Mouse (Mus musculus): ENCODE data around the gene Gm42878.

Gene Gm42878

DNA sequence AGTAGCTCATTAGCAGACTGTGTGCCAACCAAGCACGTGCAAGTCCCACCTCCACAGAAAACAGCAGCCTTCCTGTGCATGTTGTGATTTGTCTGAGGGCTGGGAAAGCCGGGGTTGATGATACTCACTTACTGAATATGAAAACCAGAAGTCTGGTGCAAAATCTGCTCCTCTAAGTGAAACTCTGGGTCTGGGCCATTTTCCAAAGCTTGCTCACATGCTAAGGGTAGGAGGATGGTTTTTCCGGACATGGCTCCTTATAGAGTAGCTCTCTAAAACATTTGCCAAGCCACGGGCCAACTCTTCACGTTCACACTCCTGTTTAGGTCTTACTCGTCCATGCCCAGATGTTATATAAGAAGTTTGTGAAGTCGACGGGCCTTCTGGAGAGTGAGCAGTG is 52.0 kb downstream of the Gm42878 start:
- DNase-seq (ENCODE audit: low read depth, low spot score), result no peak

DNA sequence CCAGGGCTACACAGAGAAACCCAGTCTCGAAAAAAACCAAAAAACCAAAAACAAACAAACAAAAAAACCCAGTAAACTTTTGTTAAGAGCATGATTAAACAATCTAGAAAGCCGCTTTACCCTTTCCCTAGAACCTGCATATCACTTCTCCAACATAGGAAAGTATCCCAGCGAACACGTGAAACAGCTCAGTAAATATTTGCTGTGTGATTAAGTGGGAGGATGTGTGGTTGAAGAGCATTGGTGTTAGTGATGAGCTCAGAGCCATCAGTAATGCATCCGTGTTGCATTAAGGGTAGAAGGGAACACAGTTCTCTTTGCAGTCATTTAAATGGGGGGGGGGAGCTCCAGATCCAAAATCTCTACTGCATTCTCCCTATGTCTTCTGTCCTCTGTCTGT is 60.5 kb downstream of the Gm42878 start:
- DNase-seq (ENCODE audit: low read depth, low spot score), result no peak

DNA sequence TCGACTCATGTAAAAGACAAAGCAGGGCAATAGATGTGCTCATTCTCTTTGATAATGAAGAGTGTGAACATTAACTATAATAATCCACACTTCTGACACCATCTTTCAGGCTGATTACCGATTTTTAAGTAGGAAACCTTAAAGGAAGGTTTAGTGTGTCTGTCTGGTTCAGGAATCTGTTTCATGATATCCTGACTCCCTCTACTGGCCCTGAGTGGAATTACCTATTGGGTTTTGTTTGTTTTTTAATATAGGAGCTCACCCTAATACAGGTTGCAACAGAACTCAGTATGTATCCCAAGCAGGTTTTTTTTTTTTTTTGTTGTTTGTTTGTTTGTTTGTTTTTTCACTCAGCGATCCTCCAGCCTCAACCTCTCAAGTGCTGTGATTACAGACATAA is 67.6 kb downstream of the Gm42878 start:
- DNase-seq (ENCODE audit: low read depth, low spot score), result peak; percentile 55

DNA sequence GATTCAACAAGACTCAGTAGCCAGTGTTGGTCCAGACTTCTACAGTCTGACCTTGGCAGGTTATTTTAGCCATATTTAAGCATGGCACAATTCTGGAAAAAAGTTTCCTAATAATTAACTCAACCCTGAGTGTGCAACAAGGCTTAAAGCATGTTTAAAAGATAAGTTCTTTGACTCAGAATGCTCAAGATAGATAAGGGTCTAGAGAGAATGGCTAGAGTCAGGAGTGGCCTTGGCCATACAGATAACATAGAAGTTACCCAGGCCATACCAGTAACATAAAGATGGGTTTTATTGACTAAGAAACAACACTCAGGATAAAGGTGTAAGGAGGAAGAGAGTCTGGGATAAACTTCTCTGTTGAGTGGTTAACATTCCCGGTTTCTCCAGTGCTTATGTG is 69.2 kb downstream of the Gm42878 start:
- no peak for DNase-seq (ENCODE audit: low read depth, low spot score)

DNA sequence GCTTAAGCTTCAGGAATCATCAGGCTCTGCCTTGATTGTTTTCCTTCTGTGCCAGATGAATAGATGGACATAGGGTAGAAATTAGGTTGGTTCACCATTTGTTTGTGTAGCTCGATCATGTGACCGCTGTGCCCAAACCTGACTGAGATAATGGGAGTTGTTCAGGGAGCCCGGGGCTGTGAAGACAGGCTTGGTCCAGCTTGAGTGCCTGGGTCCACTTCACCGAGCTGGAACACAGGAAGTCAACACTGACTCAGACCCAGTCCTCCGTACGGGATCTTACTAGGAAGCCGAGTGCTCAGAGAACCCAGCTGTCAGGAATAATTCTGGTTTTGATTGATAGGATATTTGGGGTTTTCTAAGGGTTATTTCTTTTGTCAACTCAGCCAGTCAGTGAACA is 70.7 kb downstream of the Gm42878 start:
- DNase-seq (ENCODE audit: low read depth, low spot score), result no peak

DNA sequence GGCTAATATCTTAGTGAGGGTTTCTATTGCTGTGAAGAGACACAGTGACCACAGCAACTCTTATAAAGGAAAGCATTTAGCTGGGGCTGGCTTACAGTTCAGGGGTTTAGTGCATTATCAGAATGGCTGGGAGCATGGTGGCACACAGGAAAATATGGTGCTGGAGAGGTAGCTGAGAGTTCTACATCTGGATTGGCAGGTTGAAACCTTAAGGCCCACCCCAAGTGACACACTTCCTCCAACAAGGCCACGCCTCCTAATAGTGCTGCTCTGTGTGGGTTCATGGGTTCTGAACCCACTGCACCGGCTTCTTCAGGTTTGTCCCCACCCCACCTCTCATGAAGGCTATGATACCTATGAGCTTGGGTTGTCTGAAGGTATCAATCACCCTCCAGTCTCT is 72.9 kb downstream of the Gm42878 start:
- no peak for DNase-seq (ENCODE audit: low read depth, low spot score)

DNA sequence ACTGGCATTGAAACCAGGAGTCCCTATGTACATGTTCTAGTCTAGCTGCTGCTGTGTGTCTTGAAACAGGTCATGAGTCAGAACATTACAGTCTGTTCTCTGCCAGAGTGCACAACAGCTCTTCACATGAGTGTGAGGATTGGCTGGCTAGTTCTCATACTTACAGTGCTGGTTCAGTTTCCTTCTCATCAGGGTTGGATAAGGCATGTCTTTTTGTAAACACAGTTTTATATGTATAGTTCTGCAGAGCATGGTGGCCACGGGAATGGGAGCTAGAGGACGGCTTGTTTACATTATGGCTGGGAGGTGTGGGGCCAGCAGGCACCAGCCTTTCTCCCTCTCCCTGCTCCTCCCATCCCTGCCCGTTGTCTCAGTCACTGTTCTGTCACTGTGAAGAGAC is 75.7 kb downstream of the Gm42878 start:
- DNase-seq (ENCODE audit: low read depth, low spot score), result no peak
